Mouse (Mus musculus) left cerebral cortex, adult 2 months (tissue): ENCODE data around the gene Nop10. TPM values are rescaled to one million over a fixed set of nuclear protein-coding genes. Genes with fewer than 3 reads are reported as not detected.

Experiments used
- DNase-seq, 2 experiments: peaks; one replicate each; pipeline ENCODE4 v3.0.0; 2021 to 2022; ENCODE audit warnings: low spot score in 2 of 2, mixed read lengths in 1 of 2; ENCODE audit errors: extremely low spot score in 1 of 2
- H3K27ac ChIP-seq: fragments of 200-600 bp; 2 replicates; pipeline ENCODE4 v1.8.1; 2022
- H3K4me3 ChIP-seq: fragments of 200-600 bp; 2 replicates; pipeline ENCODE4 v1.8.1; 2022
- CTCF ChIP-seq: fragments of 200-600 bp; IDR thresholded peaks from 2 replicates; pipeline ENCODE4 v1.8.1; 2022; ENCODE audit warnings: antibody characterized with exemption, mild to moderate bottlenecking, moderate library complexity
- intact Hi-C: fragments of 180-260 bp; cut with DNase I; formaldehyde crosslinking; loops from one replicate; pipeline ENCODE4 v1.15.1; 2025
- long read RNA-seq, 2 experiments: library from polyadenylated mRNA; stranded (forward); transcript quantifications; one replicate each; pipeline ENCODE4 v2.0.0; 2021; ENCODE audit warnings: borderline mapping rate in 2 of 2
- total RNA-seq, 2 experiments: library from RNA; stranded (reverse); gene quantifications; 2 replicates each; pipeline ENCODE4 v1.2.3; 2021

Nop10 gene
- 10 to 100 TPM; 46.0 to 46.4 TPM for total RNA-seq
- long read RNA-seq, experiment 1, transcript Nop10-201 (2 exons, 1,109 nt): major isoform, 62 of 63 reads
- long read RNA-seq, experiment 1, partial matches to known transcripts: 0 of 63 reads
- long read RNA-seq, experiment 1, other reads (novel, unspliced or antisense): 1 of 63 reads
- long read RNA-seq, experiment 2, transcript Nop10-201 (2 exons, 1,109 nt): major isoform, 52 of 53 reads
- long read RNA-seq, experiment 2, partial matches to known transcripts: 0 of 53 reads
- long read RNA-seq, experiment 2, other reads (novel, unspliced or antisense): 1 of 53 reads

DNA sequence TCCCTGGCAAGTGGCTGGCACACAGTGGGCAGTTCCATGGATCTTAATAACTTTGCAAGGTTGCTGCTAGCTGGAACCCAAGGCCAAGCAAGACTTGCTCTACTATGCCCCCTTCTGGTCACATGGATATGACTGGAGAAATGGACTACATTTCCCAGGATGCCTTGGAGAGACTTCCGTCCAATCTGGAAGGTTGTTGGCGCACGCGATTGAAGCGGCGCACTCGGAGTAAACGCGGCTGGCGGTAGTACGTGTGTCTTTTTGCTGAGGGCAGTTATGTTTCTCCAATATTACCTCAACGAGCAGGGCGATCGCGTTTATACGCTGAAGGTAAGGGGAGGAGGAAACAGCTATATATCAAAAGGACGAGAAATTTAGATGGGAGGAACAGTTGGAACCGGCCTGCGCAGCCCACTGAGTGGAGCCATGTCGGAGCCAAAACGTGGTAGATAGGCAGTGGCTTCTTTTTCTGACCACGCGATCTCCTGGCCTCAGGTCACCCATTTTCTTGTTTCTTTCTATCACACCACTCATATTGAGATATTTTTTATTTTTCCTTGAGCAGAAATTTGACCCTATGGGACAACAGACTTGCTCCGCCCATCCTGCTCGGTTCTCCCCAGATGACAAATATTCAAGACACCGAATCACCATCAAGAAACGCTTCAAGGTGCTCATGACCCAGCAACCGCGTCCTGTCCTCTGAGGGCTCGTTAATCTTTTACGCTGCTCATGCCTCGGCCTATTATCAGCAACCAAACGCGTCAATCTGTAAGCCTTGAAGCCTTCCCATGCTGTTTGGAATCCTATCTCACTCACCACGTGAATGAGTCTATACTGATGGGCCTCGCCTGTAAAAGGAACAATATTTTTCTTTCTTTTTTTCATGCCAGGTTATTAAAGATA, at the start of gene Nop10:
Nop10 (plus strand) TSS at position 179 of the 906 bp plus-strand sequence.
- peak; percentile 86 to 87 for DNase-seq
- Histone ChIP-seq H3K27ac (peak within 1 kb of the TSS; percentile 83), H3K4me3 (peak within 1 kb of the TSS; percentile 78)
- TF ChIP-seq CTCF: peak; percentile 94
- intact Hi-C loops: loop anchor here (2.0 to 10.0 kb wide), 6 partner anchors 23 to 230 kb away; partner anchors contain the start of genes Aven, Emc4, Emc7 and Lpcat4

DNA sequence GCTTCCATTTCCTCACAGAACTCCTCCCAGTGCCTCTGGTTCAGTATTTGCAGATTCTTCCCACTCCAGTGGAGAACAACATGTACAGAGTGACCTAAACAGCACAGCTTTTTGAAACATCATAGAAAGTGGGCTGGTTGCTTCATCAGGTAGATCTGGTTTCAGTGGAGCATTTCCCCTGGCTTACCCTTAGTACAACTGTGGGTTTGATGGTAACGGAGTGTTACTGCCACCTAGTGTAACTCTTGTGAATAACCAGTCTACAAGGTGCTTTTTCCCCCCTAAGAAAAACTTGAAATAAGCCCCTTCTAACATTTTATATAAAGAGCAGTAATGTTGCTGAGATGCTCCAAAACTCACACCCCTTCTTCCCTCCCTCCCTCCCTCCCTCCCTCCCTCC, 45.7 kb upstream of the Nop10 start:
- peak; percentile 70 for TF ChIP-seq CTCF
- intact Hi-C loops: loop anchor here (1.0 to 10.0 kb wide), 2 partner anchors 19 to 1061 kb away; partner anchors contain the start of gene Gm15130
- Histone ChIP-seq H3K27ac (no peak overlapping the region), H3K4me3 (no peak overlapping the region)
- DNase-seq: no peak

DNA sequence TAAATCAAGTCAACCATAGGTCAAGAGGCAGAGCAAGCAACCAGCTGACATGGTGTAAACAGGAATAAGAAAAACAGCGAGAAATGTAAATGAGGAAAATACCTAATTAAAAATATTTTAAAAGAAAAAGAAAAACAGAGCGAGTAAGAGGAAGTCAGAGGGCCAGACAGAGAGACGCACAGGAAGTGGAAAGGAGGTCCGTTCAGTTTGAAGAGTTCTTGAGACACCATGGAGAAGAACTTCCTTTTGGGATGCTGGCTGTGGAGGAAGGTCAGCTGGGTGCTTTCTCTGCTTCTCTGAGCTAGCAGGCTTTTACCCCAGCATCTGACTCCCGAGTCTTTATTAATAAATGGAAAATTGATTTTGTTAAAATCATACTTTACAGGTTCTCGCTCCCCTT, 44.1 kb upstream of the Nop10 start:
- no peak for TF ChIP-seq CTCF
- Histone ChIP-seq H3K27ac (no peak overlapping the region), H3K4me3 (no peak overlapping the region)
- DNase-seq: no peak
- intact Hi-C loops: loop anchor here (10.0 kb wide), 1 partner anchor 1063 kb away; the partner anchor contains the start of gene Gm15130

DNA sequence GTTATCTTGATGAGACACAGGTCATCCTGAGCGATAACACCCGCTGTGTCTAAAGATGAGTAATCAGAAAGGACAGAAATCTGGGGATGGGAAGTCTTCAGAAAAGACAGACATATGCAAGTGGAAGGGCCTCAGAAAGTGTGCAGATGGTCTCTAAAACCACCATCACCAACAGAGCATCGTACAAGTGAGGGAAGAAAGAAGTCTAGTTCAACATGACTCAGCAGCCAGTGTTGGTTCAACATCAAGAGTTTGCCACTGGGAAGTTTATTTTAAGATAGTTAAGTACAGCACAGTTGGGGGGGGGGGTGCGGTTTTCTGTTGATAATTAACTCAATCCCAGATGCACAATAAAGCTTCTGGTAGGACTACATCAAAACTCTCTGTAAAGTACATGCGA, 40.8 kb upstream of the Nop10 start:
- no peak for DNase-seq
- Histone ChIP-seq H3K27ac (no peak overlapping the region), H3K4me3 (no peak overlapping the region)
- intact Hi-C loops: loop anchor here (5.0 kb wide), 1 partner anchor 261 kb away; the partner anchor contains the start of gene Chrm5
- no peak for TF ChIP-seq CTCF

DNA sequence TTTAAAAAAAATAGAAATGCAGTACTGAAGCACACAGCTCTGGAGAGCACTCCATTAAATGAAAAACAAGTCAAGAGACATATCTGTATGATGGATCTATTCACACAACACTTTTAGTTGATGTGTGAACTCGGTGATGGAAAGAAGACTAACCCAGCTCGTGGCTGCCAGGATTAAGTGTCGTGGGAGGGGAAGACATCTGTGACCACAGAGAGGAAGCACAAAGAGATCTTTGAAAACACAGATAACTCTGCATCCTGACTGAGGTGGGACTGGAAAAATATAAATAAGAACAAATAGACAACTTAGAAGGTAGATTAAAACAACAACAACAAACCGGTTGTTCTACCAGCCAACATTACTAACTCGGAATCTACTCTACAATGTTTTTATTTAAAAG, 39.1 kb upstream of the Nop10 start:
- intact Hi-C loops: loop anchor here (5.0 kb wide), 1 partner anchor 260 kb away; the partner anchor contains the start of gene Chrm5
- Histone ChIP-seq H3K4me3 (no peak overlapping the region), H3K27ac (no peak overlapping the region; the same call in 1 of the 2 replicates)
- no peak for DNase-seq
- no peak for TF ChIP-seq CTCF

DNA sequence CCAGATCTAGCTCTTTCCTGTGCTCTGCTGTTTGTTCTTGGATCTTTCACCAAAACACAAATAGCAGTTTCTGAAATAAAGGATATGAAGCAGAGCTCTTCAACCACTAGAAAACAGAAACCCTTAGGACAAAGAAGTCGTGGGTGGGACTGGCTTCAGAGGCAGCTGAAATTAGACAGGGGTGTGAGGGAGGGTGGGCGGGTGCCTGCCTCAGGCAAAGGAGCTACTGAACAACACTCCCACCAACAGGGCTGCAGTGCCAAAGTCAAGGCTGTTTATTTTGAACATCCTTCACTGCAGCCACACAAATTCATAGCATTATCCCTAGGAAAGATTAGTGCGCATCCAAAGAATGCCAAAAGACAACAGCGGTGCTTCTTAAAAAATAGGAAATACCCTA, 37.4 kb upstream of the Nop10 start:
- intact Hi-C loops: loop anchor here (5.0 kb wide), 1 partner anchor 258 kb away; the partner anchor contains the start of gene Chrm5
- peak overlapping the region; percentile 74 for H3K27ac ChIP-seq
- H3K4me3 ChIP-seq: no peak overlapping the region
- DNase-seq: no peak
- no peak; the same call in 1 of the 2 replicates for TF ChIP-seq CTCF

DNA sequence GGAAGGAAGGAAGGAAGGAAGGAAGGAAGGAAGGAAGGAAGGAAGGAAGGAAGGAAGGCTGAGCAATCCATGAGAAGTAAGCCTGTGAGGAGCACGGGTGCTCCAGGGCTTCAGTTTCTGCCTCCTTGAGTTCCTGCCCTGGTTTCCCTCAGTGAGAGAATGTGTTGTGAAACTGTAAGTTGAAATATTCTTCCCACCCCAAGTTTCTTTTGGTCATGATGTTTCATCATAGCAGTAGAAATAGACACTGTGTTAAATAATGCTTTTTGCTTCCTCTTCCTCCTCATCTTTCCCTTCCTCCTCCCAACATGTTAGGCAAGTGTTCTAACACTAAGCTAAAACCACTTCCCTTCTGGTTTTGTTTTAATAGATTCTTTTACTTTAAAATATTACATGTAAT, 29.1 kb upstream of the Nop10 start:
- intact Hi-C loops: no loop called here
- no peak overlapping the region for H3K27ac ChIP-seq
- no peak for TF ChIP-seq CTCF
- no peak overlapping the region for H3K4me3 ChIP-seq
- no peak for DNase-seq

DNA sequence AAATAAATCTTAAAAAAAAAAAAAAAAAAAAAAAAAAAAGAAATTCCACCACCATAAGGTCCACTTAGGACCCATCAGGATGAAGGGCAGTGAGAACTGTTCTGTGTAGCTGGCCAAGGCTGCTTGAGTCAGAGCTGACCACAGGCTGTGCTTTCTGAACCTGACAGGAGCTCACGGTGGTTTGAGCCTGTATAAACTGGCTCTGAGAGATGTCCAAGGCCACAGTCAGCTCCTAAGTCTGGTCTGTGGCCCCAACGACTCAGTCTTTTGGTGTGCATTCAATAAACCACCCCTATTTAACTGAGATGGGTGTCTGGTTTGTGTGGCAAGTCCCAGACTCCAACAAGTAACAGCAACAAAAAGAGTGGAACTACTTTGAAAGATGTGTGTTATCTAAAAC, 25.1 kb upstream of the Nop10 start:
- no peak for TF ChIP-seq CTCF
- intact Hi-C loops: no loop called here
- DNase-seq: no peak
- no peak overlapping the region for H3K27ac ChIP-seq
- H3K4me3 ChIP-seq: no peak overlapping the region

DNA sequence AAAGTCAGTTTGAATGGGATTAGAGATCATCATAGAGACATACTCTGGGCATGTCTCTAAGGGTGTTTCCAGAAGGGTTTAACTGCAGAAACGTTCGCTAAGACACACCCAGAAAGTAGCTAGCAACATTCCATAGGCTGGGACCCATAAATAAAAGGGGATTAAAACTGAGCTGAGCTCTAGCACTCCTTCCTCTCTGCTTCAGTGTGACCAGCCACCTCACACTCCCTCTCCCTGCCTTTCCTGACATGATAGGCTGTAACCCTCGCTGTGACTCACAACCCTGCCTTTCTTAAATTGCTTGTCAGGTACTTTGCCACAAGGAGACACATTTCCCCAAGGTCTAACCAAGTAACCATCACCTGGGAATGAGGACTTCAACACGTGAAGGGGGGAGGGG, 23.7 kb upstream of the Nop10 start:
- no peak for TF ChIP-seq CTCF
- intact Hi-C loops: loop anchor here (2.0 kb wide), 1 partner anchor 23 kb away; the partner anchor contains the start of gene Nop10

DNA sequence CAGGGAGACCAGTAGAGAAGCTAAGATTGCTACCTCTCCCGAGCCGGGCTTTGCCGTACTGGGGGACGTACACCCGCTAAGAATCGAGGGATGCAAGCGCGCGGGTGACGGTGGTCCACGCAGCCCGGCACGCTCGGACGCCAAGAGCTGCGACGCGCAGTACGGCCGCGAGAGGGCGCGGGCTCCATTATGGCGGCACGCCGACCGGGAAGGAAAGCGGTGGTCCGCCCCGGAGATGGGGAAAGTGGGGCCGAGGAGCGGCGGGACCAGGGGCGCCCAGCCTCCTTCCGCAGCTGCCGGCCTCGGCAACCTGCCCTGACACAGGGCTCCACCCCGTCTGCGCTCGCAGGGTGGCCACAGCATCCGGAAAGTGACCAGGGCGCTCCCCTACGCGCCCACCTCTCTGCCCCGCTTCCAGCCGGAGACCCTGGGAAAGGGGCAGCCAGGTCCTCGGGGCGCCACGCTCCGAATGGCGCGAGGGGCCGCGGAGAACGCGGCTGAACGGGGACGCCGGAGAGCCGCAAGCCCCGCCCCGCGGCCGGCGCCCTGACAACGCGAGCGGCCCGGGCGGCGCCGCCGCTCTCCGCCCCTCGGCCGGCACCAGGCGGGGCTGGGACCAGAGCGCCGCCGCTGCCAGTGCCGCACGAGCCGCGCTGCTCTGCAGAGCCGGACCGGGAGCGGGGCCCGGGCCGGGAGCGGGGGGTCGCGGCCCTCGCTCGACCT, 22.4 kb upstream of the Nop10 start, which contains the start of gene Lpcat4:
Lpcat4 (plus strand) TSS at position 257 of the 723 bp plus-strand sequence.
- peak; percentile 90 to 95 for DNase-seq
- peak; percentile 100 for TF ChIP-seq CTCF
- Histone ChIP-seq H3K4me3 (peak within 1 kb of the TSS; percentile 100), H3K27ac (peak within 1 kb of the TSS; percentile 100)
- intact Hi-C loops: loop anchor here (1.0 to 2.0 kb wide), 2 partner anchors 21 to 100 kb away; partner anchors contain the start of gene Nop10

More for the DNA sequence above, 23.7 kb upstream of the Nop10 start:
- Histone ChIP-seq H3K27ac (no peak overlapping the region), H3K4me3 (no peak overlapping the region)
- no peak for DNase-seq
